Mouse (Mus musculus) midbrain, embryonic 16.5 days (tissue): ENCODE measurements around the gene Fam19a2. TPM values are rescaled to one million over a fixed set of nuclear protein-coding genes. Genes with fewer than 3 reads are reported as not detected.

Experiments
- ATAC-seq: fragments of 200-750 bp; cut with Nextera tagmentation; 2 replicates; pipeline ENCODE4 v1.8.0; 2017; ENCODE audit warnings: moderate TSS enrichment
- H3K27ac ChIP-seq: fragments of 300-500 bp; sonication (generic); 2 replicates; pipeline ENCODE4 v1.5.1; 2014; ENCODE audit warnings: mild to moderate bottlenecking, low read length, mixed read lengths
- H3K27me3 ChIP-seq: fragments of 300-500 bp; sonication (generic); 2 replicates; pipeline ENCODE4 v1.6.1; 2014; ENCODE audit warnings: low read depth, low read length, mixed read lengths; ENCODE audit not compliant: control insufficient read depth, insufficient read depth
- H3K36me3 ChIP-seq: fragments of 300-500 bp; sonication (generic); 2 replicates; pipeline ENCODE4 v1.6.1; 2014; ENCODE audit warnings: mild to moderate bottlenecking, low read length, moderate library complexity, mixed read lengths; ENCODE audit not compliant: control insufficient read depth, insufficient read depth
- H3K4me1 ChIP-seq: fragments of 300-500 bp; sonication (generic); 2 replicates; pipeline ENCODE4 v1.6.1; 2014; ENCODE audit warnings: mild to moderate bottlenecking, low read length, mixed read lengths; ENCODE audit not compliant: control insufficient read depth, insufficient read depth
- H3K4me2 ChIP-seq: fragments of 300-500 bp; sonication (generic); 2 replicates; pipeline ENCODE4 v1.6.1; 2014; ENCODE audit warnings: mild to moderate bottlenecking, low read length, mixed read lengths
- H3K4me3 ChIP-seq: fragments of 300-500 bp; sonication (generic); 2 replicates; pipeline ENCODE4 v1.5.1; 2014; ENCODE audit warnings: low read depth, mild to moderate bottlenecking, low read length, moderate library complexity, mixed read lengths
- H3K9ac ChIP-seq: fragments of 300-500 bp; sonication (generic); 2 replicates; pipeline ENCODE4 v1.6.1; 2014; ENCODE audit warnings: low read depth, low read length, mixed read lengths
- H3K9me3 ChIP-seq: fragments of 300-500 bp; sonication (generic); replicated peaks from 2 replicates; pipeline ENCODE4 v1.6.1; 2014; ENCODE audit warnings: mild to moderate bottlenecking, low read length, mixed read lengths; ENCODE audit not compliant: control insufficient read depth, poor library complexity, severe bottlenecking
- WGBS: fragments of 180-500 bp; shearing (Covaris S2); extraction: QIAGEN DNeasy Blood & Tissue Kit; methylation state at CpG from one replicate; pipeline ENCODE4 v1.1.7; 2014; 5-methylcytosine and 5-hydroxymethylcytosine counted together
- polyA plus RNA-seq: library from polyadenylated mRNA; unstranded; fragments of >200 nt; fragmentation: Nextera tagmentation; extraction: Ambion mirVana; gene quantifications from 2 replicates; pipeline ENCODE4 v1.2.1, GENCODE M21; 2015

Fam19a2 gene
- polyA plus RNA-seq, 1 experiment from 2014 or later: 67.4 TPM

GRCm38 (mm10) chr10:123632029-123632428 lies 368.2 kb downstream of the Fam19a2 start:
- H3K9ac ChIP-seq: no peak overlapping the region
- no peaks in the 10 kb centered on the region for H3K9me3 ChIP-seq
- no peaks in the 10 kb centered on the region for H3K4me1 ChIP-seq
- no peak overlapping the region for H3K4me2 ChIP-seq
- ATAC-seq: no peak
- no peak overlapping the region; the same call in 1 of the 2 replicates for H3K27ac ChIP-seq
- no peaks in the 10 kb centered on the region for H3K36me3 ChIP-seq
- no peaks in the 10 kb centered on the region for H3K27me3 ChIP-seq
- no peak overlapping the region for H3K4me3 ChIP-seq
- WGBS: 78% methylated on average over 5 of the region's 5 CpGs

GRCm38 (mm10) chr10:123636655-123637054 lies 372.9 kb downstream of the Fam19a2 start:
- Histone ChIP-seq H3K27me3 (no peaks in the 10 kb centered on the region), H3K27ac (no peak overlapping the region), H3K36me3 (no peaks in the 10 kb centered on the region), H3K4me2 (no peak overlapping the region), H3K9me3 (no peaks in the 10 kb centered on the region), H3K9ac (no peak overlapping the region), H3K4me3 (no peak overlapping the region), H3K4me1 (no peaks in the 10 kb centered on the region)
- ATAC-seq: no peak
- WGBS: 69% methylated on average over 5 of the region's 5 CpGs

- ATAC-seq: no peak
- Histone ChIP-seq H3K27me3 (no peaks in the 10 kb centered on the region), H3K4me3 (no peak overlapping the region), H3K4me1 (no peaks in the 10 kb centered on the region), H3K4me2 (no peak overlapping the region), H3K27ac (no peak overlapping the region), H3K9ac (no peak overlapping the region), H3K36me3 (no peaks in the 10 kb centered on the region), H3K9me3 (no peaks in the 10 kb centered on the region)
Measured at GRCm38 (mm10) chr10:123637496-123637895, 373.7 kb downstream of the Fam19a2 start.

- H3K36me3 ChIP-seq: no peaks in the 10 kb centered on the region
Measured at GRCm38 (mm10) chr10:123645568-123645967, 381.8 kb downstream of the Fam19a2 start.

GRCm38 (mm10) chr10:123671208-123671607 lies 407.4 kb downstream of the Fam19a2 start:
- no peak overlapping the region for H3K9ac ChIP-seq
- H3K4me2 ChIP-seq: no peak overlapping the region
- no peak overlapping the region for H3K27ac ChIP-seq
- ATAC-seq: no peak
- no peaks in the 10 kb centered on the region for H3K9me3 ChIP-seq
- no peaks in the 10 kb centered on the region for H3K36me3 ChIP-seq
- H3K4me1 ChIP-seq: no peaks in the 10 kb centered on the region
- H3K27me3 ChIP-seq: no peaks in the 10 kb centered on the region
- no peak overlapping the region for H3K4me3 ChIP-seq

More at GRCm38 (mm10) chr10:123645568-123645967, 381.8 kb downstream of the Fam19a2 start:
- Histone ChIP-seq H3K9ac (no peak overlapping the region), H3K4me3 (no peak overlapping the region), H3K27me3 (no peaks in the 10 kb centered on the region), H3K4me1 (no peaks in the 10 kb centered on the region), H3K4me2 (no peak overlapping the region), H3K9me3 (no peaks in the 10 kb centered on the region), H3K27ac (no peak overlapping the region)
- WGBS: 95% methylated on average over 4 of the region's 4 CpGs
- no peak for ATAC-seq

- Histone ChIP-seq H3K27ac (no peak overlapping the region), H3K4me3 (no peak overlapping the region), H3K27me3 (no peaks in the 10 kb centered on the region), H3K36me3 (no peaks in the 10 kb centered on the region), H3K4me2 (no peak overlapping the region), H3K9me3 (no peaks in the 10 kb centered on the region), H3K9ac (no peak overlapping the region), H3K4me1 (peaks cover 7% of the 10 kb centered on the region)
- 6% methylated on average over 7 of the region's 7 CpGs for WGBS
- no peak for ATAC-seq
Measured at GRCm38 (mm10) chr10:123678284-123678864, 414.6 kb downstream of the Fam19a2 start.

GRCm38 (mm10) chr10:123682718-123683255 lies 419.0 kb downstream of the Fam19a2 start:
- WGBS: 61% methylated on average over 9 of the region's 9 CpGs

GRCm38 (mm10) chr10:123692186-123692925 lies 428.6 kb downstream of the Fam19a2 start:
- no peak overlapping the region for H3K4me2 ChIP-seq
- H3K27me3 ChIP-seq: no peaks in the 10 kb centered on the region
- no peak overlapping the region for H3K27ac ChIP-seq
- H3K4me1 ChIP-seq: peaks cover 2% of the 10 kb centered on the region; the same call in 1 of the 2 replicates
- no peaks in the 10 kb centered on the region for H3K36me3 ChIP-seq
- no peak overlapping the region for H3K4me3 ChIP-seq
- no peak for ATAC-seq
- WGBS: 67% methylated on average over 8 of the region's 8 CpGs
- H3K9ac ChIP-seq: no peak overlapping the region
- no peaks in the 10 kb centered on the region for H3K9me3 ChIP-seq

More at GRCm38 (mm10) chr10:123682718-123683255, 419.0 kb downstream of the Fam19a2 start:
- Histone ChIP-seq H3K9me3 (no peaks in the 10 kb centered on the region), H3K27me3 (no peaks in the 10 kb centered on the region), H3K4me3 (no peak overlapping the region), H3K9ac (no peak overlapping the region), H3K4me1 (peaks cover 7% of the 10 kb centered on the region; the same call in 1 of the 2 replicates), H3K4me2 (no peak overlapping the region), H3K27ac (no peak overlapping the region), H3K36me3 (no peaks in the 10 kb centered on the region)
- no peak for ATAC-seq

- no peak overlapping the region for H3K4me3 ChIP-seq
- H3K9me3 ChIP-seq: no peaks in the 10 kb centered on the region
- ATAC-seq: no peak
- H3K9ac ChIP-seq: no peak overlapping the region
- H3K36me3 ChIP-seq: no peaks in the 10 kb centered on the region
- 94% methylated on average over 4 of the region's 4 CpGs for WGBS
- H3K4me1 ChIP-seq: no peaks in the 10 kb centered on the region
- no peak overlapping the region for H3K27ac ChIP-seq
- no peak overlapping the region for H3K4me2 ChIP-seq
- H3K27me3 ChIP-seq: no peaks in the 10 kb centered on the region
Measured at GRCm38 (mm10) chr10:123692926-123693224, 429.1 kb downstream of the Fam19a2 start.
